Comparison of ENCODE assay signal across 8 mouse cellular contexts in the genomic region with DNA sequence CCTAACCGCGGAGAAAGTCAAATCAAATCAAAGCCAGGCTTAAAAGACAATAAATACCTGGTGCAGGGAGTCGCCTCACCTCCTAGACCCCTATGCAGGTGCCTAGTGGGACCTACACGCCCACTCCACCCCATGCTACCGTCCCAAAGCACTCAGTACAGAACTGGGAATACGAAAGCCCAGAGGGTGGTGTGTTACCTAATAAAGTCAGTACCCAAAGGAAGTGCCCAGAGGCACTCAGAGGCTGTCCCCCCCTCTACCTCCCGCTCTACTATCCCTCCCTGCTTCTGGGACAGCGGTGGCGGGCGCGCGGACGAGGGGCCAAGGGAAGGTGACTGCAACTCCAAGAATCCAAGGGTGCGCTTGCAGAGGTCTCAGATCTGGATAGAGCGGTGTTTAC. TPM values are rescaled to one million over a fixed set of nuclear protein-coding genes. Genes with fewer than 3 reads are reported as not detected.
DNase-seq lines count a peak whose midpoint lies in the region; ATAC-seq lines count a peak whose summit lies in the region.

No protein-coding gene starts in this region.

- no peak for DNase-seq in heart, adult 18-20 months
- DNase-seq in embryonic facial prominence, embryonic 10.5 days (ENCODE audit: low spot score): no peak
- peak; percentile 94 for DNase-seq in midbrain, embryonic 11.5 days (ENCODE audit: low spot score, missing footprints)
- no peak for DNase-seq in urinary bladder, postnatal 25 days (ENCODE audit: low spot score)
- DNase-seq in thymus, postnatal 10 days (ENCODE audit: low spot score in 2 of 2): no peak
- DNase-seq in gastrocnemius, postnatal 36 days: no peak

- ATAC-seq in heart, embryonic 15.5 days (replicated peaks; ENCODE audit: insufficient number of reproducible peaks, insufficient read depth, low FRiP score, low read depth): 0 out of 2 replicates have a peak, but pooled peaks have one; percentile 6
- ATAC-seq in hindbrain, embryonic 15.5 days (ENCODE audit: low FRiP score, low read depth): no peak
- ATAC-seq in midbrain, embryonic 11.5 days (ENCODE audit: low FRiP score): peak; percentile 45

- H3K4me1 ChIP-seq in heart, embryonic 15.5 days (replicated peaks): peaks cover 30% of the 10 kb centered on the region
- H3K4me1 ChIP-seq in embryonic facial prominence, embryonic 10.5 days: peaks cover 59% of the 10 kb centered on the region
- peaks cover 22% of the 10 kb centered on the region for H3K4me1 ChIP-seq in hindbrain, embryonic 15.5 days (replicated peaks)
- H3K4me1 ChIP-seq in midbrain, embryonic 11.5 days (ENCODE audit: control insufficient read depth, insufficient read depth, low read length): peaks cover 16% of the 10 kb centered on the region

- 1% methylated on average over 15 of the region's 15 CpGs for WGBS in heart, embryonic 15.5 days
- WGBS in embryonic facial prominence, embryonic 10.5 days: under 1% methylated on average over 15 of the region's 15 CpGs
- WGBS in hindbrain, embryonic 15.5 days: 1% methylated on average over 15 of the region's 15 CpGs
- WGBS in midbrain, embryonic 11.5 days: 1% methylated on average over 15 of the region's 15 CpGs

- no peak overlapping the region for H3K27ac ChIP-seq in heart, embryonic 15.5 days
- peak overlapping the region; percentile 68; the same call in 1 of the 2 replicates for H3K27ac ChIP-seq in embryonic facial prominence, embryonic 10.5 days (replicated peaks)
- H3K27ac ChIP-seq in hindbrain, embryonic 15.5 days (replicated peaks): no peak overlapping the region
- H3K27ac ChIP-seq in midbrain, embryonic 11.5 days (ENCODE audit: low read depth, low read length): no peak overlapping the region

- H3K9me3 ChIP-seq in heart, embryonic 15.5 days (replicated peaks): no peaks in the 10 kb centered on the region
- no peaks in the 10 kb centered on the region for H3K9me3 ChIP-seq in embryonic facial prominence, embryonic 10.5 days
- no peaks in the 10 kb centered on the region for H3K9me3 ChIP-seq in hindbrain, embryonic 15.5 days
- no peaks in the 10 kb centered on the region for H3K9me3 ChIP-seq in midbrain, embryonic 11.5 days (ENCODE audit: control insufficient read depth, low read length)

- H3K9ac ChIP-seq in heart, embryonic 15.5 days: peak overlapping the region; percentile 43
- no peak overlapping the region for H3K9ac ChIP-seq in hindbrain, embryonic 15.5 days
- peak overlapping the region; percentile 39 for H3K9ac ChIP-seq in midbrain, embryonic 11.5 days (ENCODE audit: low read length)

- no peaks in the 10 kb centered on the region for H3K36me3 ChIP-seq in heart, embryonic 15.5 days
- peaks cover 8% of the 10 kb centered on the region; the same call in 1 of the 2 replicates for H3K36me3 ChIP-seq in embryonic facial prominence, embryonic 10.5 days (replicated peaks)
- H3K36me3 ChIP-seq in hindbrain, embryonic 15.5 days: no peaks in the 10 kb centered on the region
- H3K36me3 ChIP-seq in midbrain, embryonic 11.5 days (ENCODE audit: control insufficient read depth, insufficient read depth, low read length): no peaks in the 10 kb centered on the region

- H3K4me3 ChIP-seq in heart, embryonic 15.5 days: peak overlapping the region; percentile 61
- peak overlapping the region; percentile 78 for H3K4me3 ChIP-seq in embryonic facial prominence, embryonic 10.5 days
- peak overlapping the region; percentile 46 for H3K4me3 ChIP-seq in hindbrain, embryonic 15.5 days
- H3K4me3 ChIP-seq in midbrain, embryonic 11.5 days (ENCODE audit: low read depth, low read length): peak overlapping the region; percentile 57

- peak overlapping the region; percentile 93 for H3K4me2 ChIP-seq in heart, embryonic 15.5 days
- peak overlapping the region; percentile 92 for H3K4me2 ChIP-seq in hindbrain, embryonic 15.5 days
- peak overlapping the region; percentile 95 for H3K4me2 ChIP-seq in midbrain, embryonic 11.5 days

- intact Hi-C loops in gastrocnemius, postnatal 36 days (cut with DNase I): no loop called here

- peaks cover 64% of the 10 kb centered on the region for H3K27me3 ChIP-seq in heart, embryonic 15.5 days
- H3K27me3 ChIP-seq in embryonic facial prominence, embryonic 10.5 days (replicated peaks; ENCODE audit: low read depth, poor library complexity, severe bottlenecking): peaks cover 61% of the 10 kb centered on the region
- peaks cover 25% of the 10 kb centered on the region for H3K27me3 ChIP-seq in hindbrain, embryonic 15.5 days
- peaks cover 29% of the 10 kb centered on the region for H3K27me3 ChIP-seq in midbrain, embryonic 11.5 days (ENCODE audit: control insufficient read depth, insufficient read depth, low read length)

RNA-seq across cellular contexts. Expression of gene Megf6, which starts 0.5 kb away (rescaled TPM):
- polyA plus RNA-seq in heart, embryonic 15.5 days (2015; fragmentation: Nextera tagmentation; extraction: Ambion mirVana): 31.5 and 47.7 TPM in 2 replicates
- total RNA-seq in heart, adult 18-20 months (2021): 1 to 10 TPM; 3.7 to 4.6 TPM
- polyA plus RNA-seq in embryonic facial prominence, embryonic 10.5 days (2016; fragmentation: Nextera tagmentation; extraction: Ambion mirVana): 37.9 and 38.7 TPM in 2 replicates
- 9.4 and 11.3 TPM in 2 replicates for polyA plus RNA-seq in hindbrain, embryonic 15.5 days (2015; fragmentation: Nextera tagmentation; extraction: Ambion mirVana)
- polyA plus RNA-seq in midbrain, embryonic 11.5 days (2014; fragmentation: Nextera tagmentation; extraction: Ambion mirVana): 11.5 and 12.4 TPM in 2 replicates
- total RNA-seq in gastrocnemius, postnatal 36 days (2021): under 1 TPM; 0.54 TPM

RNA-seq across cellular contexts. Expression of gene Tprgl, which starts 9.6 kb away (rescaled TPM):
- 116 and 145 TPM in 2 replicates for polyA plus RNA-seq in heart, embryonic 15.5 days (2015; fragmentation: Nextera tagmentation; extraction: Ambion mirVana)
- total RNA-seq in heart, adult 18-20 months (2021): 100 to 1,000 TPM; 120 to 127 TPM
- 108 and 115 TPM in 2 replicates for polyA plus RNA-seq in embryonic facial prominence, embryonic 10.5 days (2016; fragmentation: Nextera tagmentation; extraction: Ambion mirVana)
- 209 and 219 TPM in 2 replicates for polyA plus RNA-seq in hindbrain, embryonic 15.5 days (2015; fragmentation: Nextera tagmentation; extraction: Ambion mirVana)
- polyA plus RNA-seq in midbrain, embryonic 11.5 days (2014; fragmentation: Nextera tagmentation; extraction: Ambion mirVana): 140 and 144 TPM in 2 replicates
- total RNA-seq in gastrocnemius, postnatal 36 days (2021): 10 to 100 TPM; 82.7 to 82.8 TPM

RNA-seq across cellular contexts. Expression of gene Wrap73, which starts 27.8 kb away (rescaled TPM):
- polyA plus RNA-seq in heart, embryonic 15.5 days (2015; fragmentation: Nextera tagmentation; extraction: Ambion mirVana): 19.5 and 25.7 TPM in 2 replicates
- total RNA-seq in heart, adult 18-20 months (2021): 10 to 100 TPM; 12.3 to 12.8 TPM
- 45.5 and 50.1 TPM in 2 replicates for polyA plus RNA-seq in embryonic facial prominence, embryonic 10.5 days (2016; fragmentation: Nextera tagmentation; extraction: Ambion mirVana)
- polyA plus RNA-seq in hindbrain, embryonic 15.5 days (2015; fragmentation: Nextera tagmentation; extraction: Ambion mirVana): 41.3 and 45.5 TPM in 2 replicates
- polyA plus RNA-seq in midbrain, embryonic 11.5 days (2014; fragmentation: Nextera tagmentation; extraction: Ambion mirVana): 42.2 and 46.3 TPM in 2 replicates
- total RNA-seq in gastrocnemius, postnatal 36 days (2021): 1 to 10 TPM; 7.0 to 8.7 TPM

RNA-seq across cellular contexts. Expression of gene Trp73, which starts 30.0 kb away (rescaled TPM):
- 0.26 and 0.36 TPM in 2 replicates for polyA plus RNA-seq in heart, embryonic 15.5 days (2015; fragmentation: Nextera tagmentation; extraction: Ambion mirVana)
- under 1 TPM in 1 of 2 experiments, not detected in 1; 0.15 TPM for total RNA-seq in heart, adult 18-20 months (2021)
- 0.59 and 0.97 TPM in 2 replicates for polyA plus RNA-seq in embryonic facial prominence, embryonic 10.5 days (2016; fragmentation: Nextera tagmentation; extraction: Ambion mirVana)
- 0.31 and 0.92 TPM in 2 replicates for polyA plus RNA-seq in hindbrain, embryonic 15.5 days (2015; fragmentation: Nextera tagmentation; extraction: Ambion mirVana)
- polyA plus RNA-seq in midbrain, embryonic 11.5 days (2014; fragmentation: Nextera tagmentation; extraction: Ambion mirVana): 0.15 and 0.51 TPM in 2 replicates
- total RNA-seq in gastrocnemius, postnatal 36 days (2021): not detected
